Mouse (Mus musculus) liver, postnatal 0 days (tissue): Measurements from ENCODE around the gene Fnip2. TPM values are rescaled to one million over a fixed set of nuclear protein-coding genes. Genes with fewer than 3 reads are reported as not detected.

Experiments used
- ATAC-seq: fragments of 200-750 bp; cut with Nextera tagmentation; 2 replicates; pipeline ENCODE4 v1.8.0; 2017; ENCODE audit warnings: mild to moderate bottlenecking, moderate library complexity
- DNase-seq: peaks from one replicate; pipeline ENCODE4 v3.0.0-alpha.2; 2016
- H3K27ac ChIP-seq: fragments of 300-500 bp; sonication (generic); 2 replicates; pipeline ENCODE4 v1.5.1; 2014; ENCODE audit warnings: antibody characterized with exemption, moderate library complexity, mild to moderate bottlenecking, low read depth
- H3K27me3 ChIP-seq: fragments of 300-500 bp; sonication (generic); 2 replicates; pipeline ENCODE4 v1.6.1; 2014; ENCODE audit warnings: low read length, control low read depth, mixed read lengths; ENCODE audit not compliant: insufficient read depth
- H3K36me3 ChIP-seq: fragments of 300-500 bp; sonication (generic); replicated peaks from 2 replicates; pipeline ENCODE4 v1.6.1; 2014; ENCODE audit warnings: mild to moderate bottlenecking, control low read depth, low read length, moderate library complexity, mixed read lengths; ENCODE audit not compliant: insufficient read depth
- H3K4me1 ChIP-seq: fragments of 300-500 bp; sonication (generic); 2 replicates; pipeline ENCODE4 v1.6.1; 2014; ENCODE audit warnings: antibody characterized with exemption, mild to moderate bottlenecking, control low read depth; ENCODE audit not compliant: insufficient read depth
- H3K4me2 ChIP-seq: fragments of 300-500 bp; sonication (generic); 2 replicates; pipeline ENCODE4 v1.6.1; 2014; ENCODE audit warnings: low read depth, mild to moderate bottlenecking, low read length, moderate library complexity, mixed read lengths
- H3K4me3 ChIP-seq: fragments of 300-500 bp; sonication (generic); 2 replicates; pipeline ENCODE4 v1.5.1; 2014; ENCODE audit warnings: low read depth, low read length
- H3K9ac ChIP-seq: fragments of 300-500 bp; sonication (generic); replicated peaks from 2 replicates; pipeline ENCODE4 v1.6.1; 2014; ENCODE audit warnings: mild to moderate bottlenecking, moderate library complexity
- H3K9me3 ChIP-seq: fragments of 300-500 bp; sonication (generic); 2 replicates; pipeline ENCODE4 v1.6.1; 2016; ENCODE audit warnings: mild to moderate bottlenecking, control low read depth, low read length, mixed read lengths
- CTCF ChIP-seq: sonication (generic); IDR thresholded peaks from 2 replicates; pipeline ENCODE4 v1.5.1; 2016; ENCODE audit warnings: antibody characterized with exemption, low read depth
- EP300 ChIP-seq: IDR thresholded peaks from 2 replicates; pipeline ENCODE4 v1.6.1; 2016; ENCODE audit warnings: antibody characterized with exemption, low read depth, mild to moderate bottlenecking
- WGBS: fragments of 180-500 bp; shearing (Covaris S2); extraction: QIAGEN DNeasy Blood & Tissue Kit; methylation state at CpG from one replicate; pipeline ENCODE4 v1.1.7; 2014; ENCODE audit not compliant: insufficient replicate concordance; 5-methylcytosine and 5-hydroxymethylcytosine counted together
- polyA plus RNA-seq: library from polyadenylated mRNA; unstranded; fragments of >200 nt; fragmentation: Nextera tagmentation; extraction: Ambion mirVana; gene quantifications from 2 replicates; pipeline ENCODE4 v1.2.1, GENCODE M21; 2015

Gene Fnip2
- polyA plus RNA-seq, 1 experiment from 2014 or later, result 3.0 TPM

- Histone ChIP-seq H3K4me2 (no peak overlapping the region), H3K9me3 (no peaks in the 10 kb centered on the region), H3K27me3 (no peaks in the 10 kb centered on the region), H3K4me3 (no peak overlapping the region), H3K4me1 (peaks cover 34% of the 10 kb centered on the region), H3K27ac (peak overlapping the region; percentile 49), H3K9ac (no peak overlapping the region), H3K36me3 (no peaks in the 10 kb centered on the region)
- WGBS, result 63% methylated on average over 3 of the region's 3 CpGs
- no peak for DNase-seq
- no peak for TF ChIP-seq EP300
- no peak for TF ChIP-seq CTCF
- peak; percentile 33; the same call in 1 of the 2 replicates for ATAC-seq
Observed at GRCm38 (mm10) chr3:79537626-79538203, 29.9 kb downstream of the Fnip2 start.

GRCm38 (mm10) chr3:79537023-79537422 lies 30.6 kb downstream of the Fnip2 start:
- WGBS, result 37% methylated on average over 7 of the region's 7 CpGs
- TF ChIP-seq EP300 (no peak), CTCF (0 out of 2 replicates have a peak, but pooled peaks have one; percentile 5)
- DNase-seq, result no peak

GRCm38 (mm10) chr3:79531581-79532271 lies 35.9 kb downstream of the Fnip2 start:
- Histone ChIP-seq H3K9ac (no peak overlapping the region), H3K4me2 (no peak overlapping the region), H3K36me3 (no peaks in the 10 kb centered on the region), H3K4me1 (peaks cover 19% of the 10 kb centered on the region), H3K4me3 (no peak overlapping the region), H3K9me3 (no peaks in the 10 kb centered on the region), H3K27me3 (no peaks in the 10 kb centered on the region), H3K27ac (peak overlapping the region; percentile 45; the same call in 1 of the 2 replicates)
- TF ChIP-seq CTCF (no peak), EP300 (no peak)
- DNase-seq (peak; percentile 43), ATAC-seq (peak; percentile 67)
- WGBS, result 42% methylated on average over 9 of the region's 9 CpGs

More at GRCm38 (mm10) chr3:79537023-79537422, 30.6 kb downstream of the Fnip2 start:
- H3K4me2 ChIP-seq, result no peak overlapping the region
- no peak overlapping the region for H3K9ac ChIP-seq
- no peak overlapping the region for H3K4me3 ChIP-seq
- no peaks in the 10 kb centered on the region for H3K27me3 ChIP-seq
- H3K36me3 ChIP-seq, result no peaks in the 10 kb centered on the region
- H3K4me1 ChIP-seq, result peaks cover 37% of the 10 kb centered on the region
- no peaks in the 10 kb centered on the region for H3K9me3 ChIP-seq
- H3K27ac ChIP-seq, result peak overlapping the region; percentile 49
- ATAC-seq, result no peak

GRCm38 (mm10) chr3:79529499-79530096 lies 38.0 kb downstream of the Fnip2 start:
- H3K4me1 ChIP-seq, result peaks cover 18% of the 10 kb centered on the region
- no peak for DNase-seq
- TF ChIP-seq EP300 (no peak), CTCF (no peak)
- no peak overlapping the region for H3K4me3 ChIP-seq
- no peaks in the 10 kb centered on the region for H3K36me3 ChIP-seq
- WGBS, result 60% methylated on average over 6 of the region's 6 CpGs
- no peak overlapping the region for H3K27ac ChIP-seq
- H3K4me2 ChIP-seq, result no peak overlapping the region
- H3K9ac ChIP-seq, result no peak overlapping the region
- H3K27me3 ChIP-seq, result no peaks in the 10 kb centered on the region
- ATAC-seq, result peak; percentile 49
- H3K9me3 ChIP-seq, result no peaks in the 10 kb centered on the region

GRCm38 (mm10) chr3:79528451-79528850 lies 39.1 kb downstream of the Fnip2 start:
- no peak for ATAC-seq
- Histone ChIP-seq H3K36me3 (no peaks in the 10 kb centered on the region), H3K4me2 (no peak overlapping the region), H3K27ac (no peak overlapping the region), H3K4me3 (no peak overlapping the region), H3K27me3 (no peaks in the 10 kb centered on the region), H3K9ac (no peak overlapping the region; the same call in 1 of the 2 replicates), H3K9me3 (no peaks in the 10 kb centered on the region), H3K4me1 (peaks cover 21% of the 10 kb centered on the region)
- TF ChIP-seq CTCF (no peak), EP300 (no peak)
- DNase-seq, result no peak
- 51% methylated on average over 8 of the region's 8 CpGs for WGBS

GRCm38 (mm10) chr3:79527921-79528320 lies 39.7 kb downstream of the Fnip2 start:
- Histone ChIP-seq H3K4me1 (peaks cover 23% of the 10 kb centered on the region), H3K27ac (no peak overlapping the region), H3K4me2 (no peak overlapping the region), H3K9me3 (no peaks in the 10 kb centered on the region), H3K36me3 (no peaks in the 10 kb centered on the region), H3K27me3 (no peaks in the 10 kb centered on the region), H3K4me3 (no peak overlapping the region), H3K9ac (no peak overlapping the region; the same call in 1 of the 2 replicates)
- 71% methylated on average over 8 of the region's 8 CpGs for WGBS
- TF ChIP-seq CTCF, result no peak
- no peak for TF ChIP-seq EP300
- DNase-seq (no peak), ATAC-seq (no peak)
